Mouse (Mus musculus) frontal cortex, postnatal 36 days (tissue): ENCODE results near the gene Ushbp1.
A peak's percentile ranks its signal among the peaks of the same experiment; 100 is the strongest.

ENCODE experiments used
- DNase-seq, 2 experiments: peaks; one replicate each; pipeline ENCODE4 v3.0.0; 2022; ENCODE audit warnings: low spot score in 2 of 2

Gene Ushbp1

GRCm38 (mm10) chr8:71394481-71394880 lies 1.1 kb downstream of the Ushbp1 start:
- DNase-seq, result no peak

GRCm38 (mm10) chr8:71392871-71393270 lies 2.7 kb downstream of the Ushbp1 start:
- DNase-seq, result no peak

DNA sequence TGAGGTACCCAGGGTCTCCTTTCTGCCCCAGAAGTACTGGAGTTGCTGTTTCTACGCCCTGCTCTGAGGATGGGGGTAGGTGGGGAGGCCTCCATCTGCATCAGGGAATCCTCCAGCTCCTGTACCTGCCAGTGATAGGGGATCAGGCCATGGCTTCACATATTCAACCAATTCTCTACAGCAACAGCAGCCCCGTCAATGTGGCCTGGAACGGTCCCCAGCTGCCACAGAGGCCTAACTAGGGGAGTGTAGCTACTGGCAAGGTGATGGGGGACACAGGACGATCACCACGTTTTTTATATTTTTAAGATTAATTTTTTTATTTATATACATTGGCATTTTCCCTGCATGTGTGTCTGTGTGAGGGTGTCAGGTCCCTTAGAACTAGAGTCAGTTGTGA lies 3.2 kb downstream of the Ushbp1 start:
- no peak for DNase-seq

- no peak for DNase-seq
Measured at GRCm38 (mm10) chr8:71391696-71392095, 3.9 kb downstream of the Ushbp1 start.

DNA sequence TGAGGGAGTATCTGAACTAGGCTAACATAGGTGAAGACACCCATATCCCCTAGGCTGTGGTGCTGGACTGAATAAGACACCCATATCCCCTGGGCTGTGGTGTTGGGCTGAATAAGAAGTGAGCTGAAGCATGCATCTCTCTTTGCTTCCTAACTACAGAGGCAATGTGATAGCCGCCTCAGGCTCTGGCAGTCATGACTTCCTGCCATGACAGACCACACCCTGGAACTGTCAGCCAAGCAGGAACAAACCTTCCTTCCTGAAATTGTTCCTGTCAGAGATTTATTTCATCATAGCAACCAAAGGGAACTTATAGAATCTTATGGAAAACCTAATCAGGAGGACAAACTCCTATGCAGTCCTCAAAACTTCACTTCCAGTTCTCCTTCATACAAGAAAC lies 7.3 kb downstream of the Ushbp1 start:
- no peak for DNase-seq

DNA sequence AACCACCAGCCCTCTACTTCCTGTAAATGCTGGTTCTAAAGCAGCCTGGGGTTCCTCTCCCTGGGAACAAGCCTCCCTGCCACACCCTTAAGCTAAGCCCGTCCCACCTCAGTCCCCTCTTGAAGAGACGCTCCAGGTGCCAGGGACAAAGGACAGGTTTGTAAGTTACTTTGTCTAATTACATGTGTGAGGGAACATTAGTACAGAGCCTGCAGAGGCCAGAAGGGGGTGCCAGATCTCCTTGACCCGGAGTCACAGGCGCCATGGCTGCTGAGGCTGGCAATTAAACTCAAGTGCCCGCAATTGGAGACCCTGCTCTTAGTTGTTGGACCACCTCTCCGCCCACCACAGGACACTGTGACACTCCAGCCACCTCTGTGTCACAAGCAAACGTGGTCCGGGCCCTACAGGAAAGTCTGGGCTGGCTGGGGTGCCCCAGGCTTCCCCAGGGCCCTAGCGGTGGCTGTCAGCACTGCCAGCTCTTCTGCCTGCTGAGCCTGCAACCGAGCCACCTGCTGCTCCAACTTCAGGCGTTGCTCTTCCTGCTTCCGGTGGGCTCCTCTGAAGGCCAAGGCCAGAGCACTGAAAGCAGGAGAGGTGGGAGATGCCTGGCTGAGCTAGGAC lies 10.3 kb downstream of the Ushbp1 start:
- DNase-seq, result no peak

GRCm38 (mm10) chr8:71383860-71384259 lies 11.7 kb downstream of the Ushbp1 start:
- no peak for DNase-seq

GRCm38 (mm10) chr8:71383396-71383795 lies 12.2 kb downstream of the Ushbp1 start:
- DNase-seq, result no peak

DNA sequence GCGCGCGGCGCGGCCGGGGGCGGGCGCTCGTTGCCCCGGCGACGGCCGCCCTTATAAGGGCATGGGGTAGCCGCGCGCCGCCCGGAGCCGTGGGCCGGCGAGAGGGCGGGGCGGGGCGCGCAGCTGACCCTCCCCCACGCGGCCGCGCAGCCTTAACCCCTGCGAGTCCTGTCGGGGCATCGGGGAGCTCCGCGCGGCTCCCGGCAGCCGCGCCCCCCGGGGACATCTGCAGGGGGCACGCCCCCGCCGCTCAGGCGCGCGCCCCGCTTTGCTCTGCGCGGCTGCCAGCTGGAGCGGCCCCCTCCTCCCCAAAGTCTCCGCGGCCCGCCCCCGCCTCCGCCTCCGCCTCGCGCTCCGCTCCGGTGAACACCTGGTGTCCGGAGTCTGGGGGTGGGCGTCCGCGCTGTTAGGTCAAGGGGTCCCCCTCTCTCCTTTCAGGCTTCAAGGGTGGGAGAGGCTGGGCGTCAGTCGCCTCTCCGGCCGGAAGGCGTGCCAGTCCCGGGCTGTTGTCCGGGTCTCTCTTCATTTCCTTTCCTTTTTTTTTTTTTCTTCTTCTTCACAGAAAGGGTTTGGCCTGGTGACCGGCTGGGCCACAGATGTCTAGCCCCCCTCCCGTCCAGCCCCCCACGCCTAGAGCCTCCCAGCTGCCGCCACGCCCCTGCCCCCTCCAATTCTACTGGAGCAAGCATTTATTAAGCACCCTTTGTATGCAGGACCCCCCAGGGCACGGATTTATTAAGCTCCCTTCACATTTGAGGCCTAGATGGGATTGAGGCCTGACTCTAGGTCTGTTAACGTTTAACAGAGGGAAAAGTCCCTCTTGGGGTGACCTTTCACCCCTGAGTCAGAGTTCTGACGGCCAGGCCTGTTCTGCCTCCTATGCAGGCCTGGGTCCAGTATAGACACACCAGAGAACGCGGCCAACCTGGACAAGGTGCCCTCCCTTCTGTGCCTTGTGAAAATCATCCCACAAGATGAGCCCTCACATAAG lies 13.3 kb downstream of the Ushbp1 start:
- peak in 1 of 2 experiments; percentile 62 for DNase-seq

DNA sequence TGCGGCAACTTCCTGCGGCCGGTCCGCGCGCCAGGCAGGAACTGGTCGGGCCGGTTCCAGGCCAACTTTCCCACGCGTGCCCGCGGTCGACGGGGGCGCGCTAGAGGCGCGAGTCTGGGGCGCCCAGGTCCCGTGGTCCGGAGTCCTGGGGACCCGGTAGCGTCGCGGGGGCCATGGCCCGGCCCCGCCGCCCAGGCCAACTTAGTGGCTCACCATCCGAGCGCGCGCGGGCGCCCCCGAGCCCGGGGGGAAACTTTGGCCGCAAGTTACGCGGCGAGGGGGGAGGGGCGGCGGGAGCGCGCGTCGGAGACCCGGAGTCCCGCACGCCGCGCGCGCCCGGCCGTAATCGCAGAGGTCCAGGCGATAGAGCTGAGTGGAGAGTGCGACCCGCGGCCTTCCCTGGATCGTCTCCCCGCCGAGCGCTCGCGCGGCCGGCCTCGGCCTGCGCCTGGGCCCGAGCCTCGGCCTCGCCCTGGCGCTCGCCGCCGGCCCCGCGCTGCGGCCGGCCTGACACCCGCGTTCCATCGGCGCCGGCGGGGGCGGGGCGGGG lies 14.1 kb downstream of the Ushbp1 start, which contains the start of gene Nr2f6:
TSS of gene Nr2f6 (minus strand) at position 540 of the 550 bp plus-strand sequence.
- DNase-seq, result no peak

- no peak for DNase-seq
Measured at GRCm38 (mm10) chr8:71380178-71381171, 15.1 kb downstream of the Ushbp1 start.

GRCm38 (mm10) chr8:71379512-71380075 lies 16.0 kb downstream of the Ushbp1 start:
- no peak for DNase-seq

DNA sequence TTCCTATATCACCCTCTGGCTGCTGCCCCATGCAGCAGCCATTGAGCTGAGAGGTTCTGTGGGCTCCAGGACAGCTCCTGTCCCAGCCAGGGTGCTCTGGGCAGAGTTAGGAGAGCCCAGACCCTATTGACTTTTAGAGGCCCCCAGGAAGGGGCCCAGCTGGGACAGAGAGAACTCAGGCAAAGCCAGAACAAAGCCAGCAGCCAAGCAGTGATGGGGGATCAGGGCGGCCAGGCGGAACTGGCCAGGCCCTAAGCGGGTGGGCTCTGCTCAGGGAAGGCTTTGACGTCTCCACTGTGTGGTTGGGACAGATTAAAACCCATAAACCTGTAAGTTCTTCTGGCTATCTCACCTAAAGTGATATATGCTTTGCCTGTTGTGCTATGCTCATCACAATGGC lies 16.6 kb downstream of the Ushbp1 start:
- DNase-seq, result no peak

DNA sequence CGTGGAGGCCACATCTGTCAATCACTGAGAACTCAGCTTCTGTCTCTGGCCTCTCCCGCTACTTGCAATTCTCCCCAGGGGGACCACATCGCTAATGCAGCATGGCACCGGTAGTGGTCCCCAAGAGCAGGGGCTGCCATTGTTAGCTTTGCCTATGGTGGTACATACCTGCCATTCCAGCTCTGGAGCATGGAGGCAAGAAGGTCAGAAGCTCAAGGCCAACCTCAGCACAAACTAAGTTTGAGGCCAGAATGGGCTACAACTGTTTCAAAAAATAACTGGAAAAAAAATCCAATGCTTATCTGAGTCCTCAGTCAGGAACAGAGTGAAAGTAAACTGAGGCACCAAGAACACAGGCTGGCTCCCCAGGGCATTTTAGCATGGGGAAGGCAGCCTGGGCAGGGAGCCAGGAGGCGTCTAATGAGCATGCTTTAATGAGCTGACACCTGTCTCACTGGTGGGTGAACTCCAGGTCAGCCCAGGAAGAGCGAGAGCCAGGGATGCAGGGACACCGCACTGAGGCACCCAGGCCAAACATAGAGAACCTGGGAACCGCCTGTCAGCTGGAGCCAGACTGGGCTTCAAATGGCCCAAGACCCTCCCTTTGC lies 19.1 kb downstream of the Ushbp1 start:
- DNase-seq, result no peak

GRCm38 (mm10) chr8:71375581-71376422 lies 19.8 kb downstream of the Ushbp1 start:
- peak; percentile 57 to 78 for DNase-seq

- no peak for DNase-seq
Measured at GRCm38 (mm10) chr8:71374616-71375206, 20.9 kb downstream of the Ushbp1 start.

DNA sequence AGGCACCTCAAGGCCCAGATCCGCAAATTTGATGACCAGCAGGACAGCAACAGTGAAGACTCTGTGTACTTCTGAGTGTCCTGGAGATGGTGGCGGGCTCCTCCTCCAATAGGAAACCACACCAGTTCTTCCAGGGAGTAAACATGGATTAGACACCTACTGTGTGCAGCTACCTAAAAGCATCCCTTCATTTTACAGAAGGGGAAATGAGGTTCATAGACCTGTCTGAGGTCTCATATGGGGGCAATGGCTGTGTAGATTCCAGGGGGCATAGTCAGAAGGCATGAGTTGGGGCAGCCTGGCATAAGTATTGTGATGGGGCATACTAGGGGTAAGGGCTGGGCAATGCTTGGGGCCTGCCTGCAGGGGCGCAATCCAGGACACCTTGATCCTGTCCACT lies 22.6 kb downstream of the Ushbp1 start:
- no peak for DNase-seq

DNA sequence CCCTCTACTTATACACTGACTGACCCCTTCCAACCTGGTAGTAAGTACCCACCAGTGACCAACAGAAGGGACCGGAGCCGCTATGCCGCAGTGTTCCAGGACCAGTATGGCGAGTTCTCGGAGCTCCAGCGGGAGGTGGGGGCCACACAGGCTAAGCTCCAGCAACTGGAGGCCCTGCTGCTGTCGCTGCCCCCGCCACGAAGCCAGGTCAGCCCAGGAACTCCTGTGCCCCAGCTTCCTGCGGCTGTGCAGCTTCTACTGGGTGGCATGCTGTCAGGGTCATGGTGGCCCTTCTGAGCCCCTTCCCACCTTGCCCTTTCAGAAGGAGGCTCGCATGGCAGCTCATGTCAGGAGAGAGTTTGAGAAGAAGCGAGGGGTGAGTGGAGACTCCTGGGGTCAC lies 23.2 kb downstream of the Ushbp1 start:
- no peak for DNase-seq

GRCm38 (mm10) chr8:71371236-71371848 lies 24.3 kb downstream of the Ushbp1 start, which contains the start of gene Ocel1:
Gene Ocel1, plus strand, starts transcription at chr8:71371298.
- peak; percentile 95 to 99 for DNase-seq
